Mouse (Mus musculus) testis, adult 2 months (tissue): Measurements from ENCODE around the gene Ero1l. TPM values are rescaled to one million over a fixed set of nuclear protein-coding genes. Genes with fewer than 3 reads are reported as not detected.

Source experiments
- H3K27ac ChIP-seq: fragments of 200-500 bp; 2 replicates; pipeline ENCODE4 v1.5.1; 2012; ENCODE audit warnings: low read depth, low read length; ENCODE audit not compliant: control insufficient read depth, insufficient read depth
- H3K27me3 ChIP-seq: fragments of 200-500 bp; 2 replicates; pipeline ENCODE4 v1.6.1; 2012; ENCODE audit warnings: mild to moderate bottlenecking, low read length, moderate library complexity; ENCODE audit not compliant: control insufficient read depth, insufficient read depth
- H3K36me3 ChIP-seq: fragments of 200-500 bp; 2 replicates; pipeline ENCODE4 v1.6.1; 2012; ENCODE audit warnings: mild to moderate bottlenecking, low read length; ENCODE audit not compliant: control insufficient read depth, insufficient read depth
- H3K4me1 ChIP-seq: fragments of 200-500 bp; 2 replicates; pipeline ENCODE4 v1.6.1; 2012; ENCODE audit warnings: low read length; ENCODE audit not compliant: control insufficient read depth, insufficient read depth
- H3K4me3 ChIP-seq: fragments of 200-500 bp; 2 replicates; pipeline ENCODE4 v1.5.1; 2012; ENCODE audit warnings: low read depth, mild to moderate bottlenecking, low read length, moderate library complexity, mixed read lengths; ENCODE audit not compliant: control insufficient read depth
- CTCF ChIP-seq: fragments of 200-500 bp; IDR thresholded peaks from 2 replicates; pipeline ENCODE4 v1.5.1; 2012; ENCODE audit warnings: low read depth, mild to moderate bottlenecking, inconsistent platforms, low read length, moderate library complexity; ENCODE audit not compliant: control insufficient read depth, insufficient read depth, insufficient replicate concordance
- POLR2A ChIP-seq: fragments of 200-500 bp; IDR thresholded peaks from 2 replicates; pipeline ENCODE4 v1.6.1; 2012; ENCODE audit warnings: low read depth, mild to moderate bottlenecking, inconsistent platforms, low read length, moderate library complexity; ENCODE audit not compliant: control insufficient read depth
- polyA plus RNA-seq: library from polyadenylated mRNA; depleted of rRNA; stranded (reverse); fragments of >200 nt; gene quantifications from 2 replicates; pipeline ENCODE4 v1.2.3, GENCODE M21; 2012

Ero1l gene
- polyA plus RNA-seq, 1 experiment = 4.7 TPM

GRCm38 (mm10) chr14:45328072-45328713 is 9.6 kb upstream of the Ero1l start:
- Histone ChIP-seq H3K4me1 (peaks cover 3% of the 10 kb centered on the region), H3K4me3 (no peak overlapping the region), H3K27ac (no peak overlapping the region), H3K36me3 (no peaks in the 10 kb centered on the region), H3K27me3 (no peaks in the 10 kb centered on the region)
- TF ChIP-seq POLR2A = no peak
- TF ChIP-seq CTCF = no peak

- Histone ChIP-seq H3K4me3 (no peak overlapping the region), H3K36me3 (no peaks in the 10 kb centered on the region), H3K27me3 (no peaks in the 10 kb centered on the region), H3K27ac (no peak overlapping the region), H3K4me1 (peaks cover 3% of the 10 kb centered on the region)
- no peak for TF ChIP-seq CTCF
- TF ChIP-seq POLR2A = no peak
Observed at GRCm38 (mm10) chr14:45325471-45325870, 6.9 kb upstream of the Ero1l start.

DNA sequence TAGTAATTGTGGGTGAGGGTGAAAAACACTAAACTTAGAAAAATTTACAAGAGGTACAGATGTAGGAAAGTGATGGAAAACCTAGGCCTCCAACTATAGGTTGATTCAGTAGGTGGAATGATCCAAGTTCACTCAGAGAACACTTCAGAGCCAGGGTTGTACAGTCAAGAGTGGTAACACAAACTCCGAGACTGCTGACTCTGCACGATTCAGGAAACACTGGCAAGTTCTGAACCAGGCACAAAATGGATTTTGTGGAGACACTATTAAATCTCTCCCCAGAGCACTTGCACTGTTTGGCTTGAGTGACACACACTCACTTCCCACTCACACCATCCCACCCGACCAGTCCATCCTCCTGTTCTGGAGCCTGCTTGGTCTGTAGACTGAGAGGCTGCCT is 4.7 kb upstream of the Ero1l start:
- H3K27ac ChIP-seq = no peak overlapping the region
- no peaks in the 10 kb centered on the region for H3K36me3 ChIP-seq
- no peak overlapping the region for H3K4me3 ChIP-seq
- H3K27me3 ChIP-seq = no peaks in the 10 kb centered on the region
- H3K4me1 ChIP-seq = peaks cover 2% of the 10 kb centered on the region; the same call in 1 of the 2 replicates
- no peak for TF ChIP-seq POLR2A
- no peak for TF ChIP-seq CTCF

- Histone ChIP-seq H3K4me3 (no peak overlapping the region), H3K36me3 (no peaks in the 10 kb centered on the region), H3K4me1 (peaks cover 6% of the 10 kb centered on the region; the same call in 1 of the 2 replicates), H3K27ac (no peak overlapping the region), H3K27me3 (no peaks in the 10 kb centered on the region)
- TF ChIP-seq CTCF = no peak
- TF ChIP-seq POLR2A = no peak
Observed at GRCm38 (mm10) chr14:45322450-45322849, 3.9 kb upstream of the Ero1l start.

- H3K36me3 ChIP-seq = no peaks in the 10 kb centered on the region
- no peaks in the 10 kb centered on the region for H3K27me3 ChIP-seq
- H3K4me1 ChIP-seq = peaks cover 6% of the 10 kb centered on the region; the same call in 1 of the 2 replicates
- H3K4me3 ChIP-seq = no peak overlapping the region
- no peak for TF ChIP-seq POLR2A
- no peak for TF ChIP-seq CTCF
- H3K27ac ChIP-seq = no peak overlapping the region
Observed at GRCm38 (mm10) chr14:45321622-45322021, 3.1 kb upstream of the Ero1l start.

- TF ChIP-seq POLR2A = no peak
- no peak for TF ChIP-seq CTCF
- Histone ChIP-seq H3K27me3 (no peaks in the 10 kb centered on the region), H3K4me1 (peaks cover 6% of the 10 kb centered on the region; the same call in 1 of the 2 replicates), H3K27ac (no peak overlapping the region), H3K4me3 (no peak overlapping the region), H3K36me3 (no peaks in the 10 kb centered on the region)
Observed at GRCm38 (mm10) chr14:45321067-45321466, 2.5 kb upstream of the Ero1l start.

DNA sequence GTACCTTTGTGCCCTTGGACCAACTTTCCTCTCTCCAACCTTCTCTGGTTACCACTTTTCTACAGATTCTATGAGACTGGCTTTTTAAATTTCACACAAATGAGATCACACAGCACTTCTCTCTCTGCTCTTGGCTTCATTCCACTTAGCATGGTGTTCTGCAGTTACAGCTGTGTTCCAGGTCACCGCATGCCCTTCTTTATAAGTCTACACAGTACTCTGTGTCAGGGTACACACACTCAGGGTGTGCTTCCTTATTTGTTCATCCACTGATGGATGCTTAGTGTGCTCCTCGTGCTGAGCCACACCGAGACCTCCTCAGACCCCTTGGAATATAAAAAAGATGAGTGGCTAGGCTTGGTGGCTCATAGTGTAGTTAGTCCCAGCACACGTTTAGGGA is 1.5 kb upstream of the Ero1l start:
- Histone ChIP-seq H3K27ac (no peak overlapping the region), H3K36me3 (no peaks in the 10 kb centered on the region), H3K27me3 (no peaks in the 10 kb centered on the region), H3K4me3 (no peak overlapping the region), H3K4me1 (peaks cover 6% of the 10 kb centered on the region; the same call in 1 of the 2 replicates)
- TF ChIP-seq POLR2A = no peak
- no peak for TF ChIP-seq CTCF

- Histone ChIP-seq H3K27me3 (no peaks in the 10 kb centered on the region), H3K4me1 (peaks cover 6% of the 10 kb centered on the region; the same call in 1 of the 2 replicates), H3K27ac (no peak overlapping the region), H3K36me3 (no peaks in the 10 kb centered on the region), H3K4me3 (no peak overlapping the region)
- TF ChIP-seq POLR2A (no peak), CTCF (no peak)
Observed at GRCm38 (mm10) chr14:45319237-45319610, 653 bp upstream of the Ero1l start.
